Mouse (Mus musculus) adrenal gland, postnatal 14 days (tissue): ENCODE measurements at regions not wholly inside any gene's neighbourhood (a gene's known extent, or its start where the extent isn't known, plus 50 kb on each side); places are given as distances from the start of the nearest gene placed in this dataset.

Experiments
- DNase-seq: peaks from one replicate; pipeline ENCODE4 v3.0.0; 2021; ENCODE audit warnings: mixed read lengths

GRCm38 (mm10) chr7:70756676-70757075, 390.1 kb upstream of the Nr2f2 start:
- no peak for DNase-seq

DNA sequence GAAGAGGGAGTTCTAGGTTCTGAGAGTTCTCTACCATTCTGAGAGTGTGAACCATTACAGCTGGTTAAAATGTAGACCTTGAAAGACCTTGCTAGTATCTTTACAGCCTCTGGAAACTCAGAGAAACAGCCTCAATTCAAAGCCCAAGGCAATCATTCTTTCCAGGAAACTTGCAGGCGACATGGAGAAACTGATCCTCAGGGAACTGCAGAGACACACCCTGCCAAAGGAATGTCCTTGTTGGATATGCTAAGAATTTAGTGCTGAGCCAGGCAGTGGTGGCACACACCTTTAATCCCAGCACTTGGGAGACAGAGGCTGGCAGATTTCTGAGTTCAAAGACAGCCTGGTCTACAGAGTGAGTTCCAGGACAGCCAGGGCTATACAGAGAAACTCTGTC, 388.3 kb upstream of the Nr2f2 start:
- DNase-seq, result no peak

DNA sequence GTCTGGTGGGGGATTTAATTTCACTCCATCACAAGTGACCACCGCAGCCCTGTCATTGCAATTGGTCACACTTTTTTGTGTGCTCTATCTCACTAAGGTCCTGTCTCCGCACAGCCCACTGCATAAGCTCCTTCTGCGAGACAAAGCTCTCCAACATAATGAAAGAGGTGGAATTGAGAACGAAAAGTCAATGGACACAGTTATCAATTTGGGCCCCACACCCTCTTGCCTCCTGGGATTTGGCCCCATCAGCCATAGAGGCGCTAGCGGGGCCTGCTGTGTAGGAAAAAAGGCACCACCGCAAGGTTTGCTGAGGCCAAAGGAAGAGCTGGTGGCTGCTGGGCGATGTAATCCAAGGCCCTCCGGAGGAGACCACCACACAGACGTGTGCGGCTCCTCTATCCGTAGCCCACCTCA, 386.3 kb upstream of the Nr2f2 start:
- DNase-seq, result no peak

GRCm38 (mm10) chr7:70748884-70749283, 382.3 kb upstream of the Nr2f2 start:
- DNase-seq, result no peak

- no peak for DNase-seq
Measured at GRCm38 (mm10) chr7:70748345-70748744, 381.8 kb upstream of the Nr2f2 start.

- DNase-seq, result no peak
Measured at GRCm38 (mm10) chr7:70744296-70744695, 377.8 kb upstream of the Nr2f2 start.

- no peak for DNase-seq
Measured at GRCm38 (mm10) chr7:70735591-70735990, 369.1 kb upstream of the Nr2f2 start.

GRCm38 (mm10) chr7:70733501-70733900, 367.0 kb upstream of the Nr2f2 start:
- no peak for DNase-seq

GRCm38 (mm10) chr7:70729896-70730295, 363.4 kb upstream of the Nr2f2 start:
- DNase-seq, result no peak

- DNase-seq, result peak; percentile 57
Measured at GRCm38 (mm10) chr7:70718149-70718765, 351.7 kb upstream of the Nr2f2 start.

GRCm38 (mm10) chr7:70717608-70718007, 351.1 kb upstream of the Nr2f2 start:
- DNase-seq, result no peak

DNA sequence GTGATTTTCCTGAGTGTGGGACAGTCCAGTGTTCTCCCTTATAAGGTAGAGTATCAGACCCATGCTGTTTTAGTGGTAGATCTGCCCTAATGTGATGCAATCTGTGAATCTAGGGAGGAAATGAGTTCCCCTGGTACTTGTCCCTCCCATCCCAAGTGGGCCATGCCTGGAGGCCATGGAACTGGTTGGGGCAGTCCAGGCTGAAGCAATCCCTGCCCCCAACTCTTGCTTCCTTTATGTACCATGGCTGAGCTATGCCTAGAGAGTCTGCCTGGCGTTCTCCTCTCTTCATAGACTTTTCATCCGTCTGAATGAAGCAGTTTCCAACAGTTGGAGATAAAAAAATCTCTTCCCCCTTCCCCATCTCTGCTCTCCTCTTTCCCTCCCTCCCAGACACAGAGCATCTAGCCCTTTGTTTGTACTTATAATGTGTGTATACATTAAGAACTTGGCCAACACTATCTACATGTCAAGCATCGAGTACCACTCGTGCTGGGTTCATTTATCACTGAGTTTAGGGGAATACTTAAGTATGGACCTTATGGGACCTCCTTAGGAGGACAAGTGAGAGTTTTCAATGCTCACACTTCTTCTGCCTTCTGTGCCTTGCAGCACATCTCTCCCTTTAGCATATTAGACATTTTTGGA, 350.4 kb upstream of the Nr2f2 start:
- DNase-seq, result no peak

DNA sequence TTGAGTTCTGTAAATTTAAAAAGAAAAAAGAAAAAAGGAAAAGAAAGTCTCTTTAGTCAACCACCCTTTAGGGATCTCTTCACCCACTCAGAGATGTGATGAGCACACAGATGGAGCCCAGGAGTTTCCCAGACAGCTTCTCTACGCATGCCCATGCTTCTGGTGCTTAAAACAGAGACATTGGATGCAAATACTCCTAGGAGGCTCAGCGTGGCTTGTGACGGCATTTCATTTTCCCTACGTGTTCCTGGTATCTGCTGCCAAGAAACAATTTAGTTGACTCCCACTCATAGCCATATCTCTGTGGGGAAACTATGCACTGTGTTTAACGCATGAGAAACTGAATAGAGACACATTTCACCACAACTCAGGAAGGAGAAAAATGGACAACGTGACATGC, 345.6 kb upstream of the Nr2f2 start:
- DNase-seq, result no peak

- DNase-seq, result no peak
Measured at GRCm38 (mm10) chr7:70706281-70706680, 339.7 kb upstream of the Nr2f2 start.

GRCm38 (mm10) chr7:70703784-70704183, 337.2 kb upstream of the Nr2f2 start:
- no peak for DNase-seq

DNA sequence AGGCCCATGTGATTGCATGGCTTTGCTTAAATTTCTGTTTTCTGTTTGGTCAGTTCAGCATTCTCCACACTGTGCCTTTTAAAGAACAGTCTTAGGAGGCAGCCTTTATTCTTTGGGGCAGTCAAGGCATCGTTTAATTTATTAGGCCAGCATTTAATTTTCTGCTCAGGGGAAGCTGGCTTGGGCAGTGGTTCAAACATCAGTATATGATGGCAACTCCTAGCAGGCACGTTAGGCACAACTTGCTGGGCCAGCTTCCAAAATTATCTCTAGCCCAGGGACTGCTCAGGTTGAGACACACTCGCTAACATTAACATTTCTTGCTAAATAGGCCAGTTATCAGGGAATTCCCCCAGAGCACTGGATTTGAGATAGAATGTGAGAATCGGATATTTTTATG, 333.9 kb upstream of the Nr2f2 start:
- DNase-seq, result no peak

DNA sequence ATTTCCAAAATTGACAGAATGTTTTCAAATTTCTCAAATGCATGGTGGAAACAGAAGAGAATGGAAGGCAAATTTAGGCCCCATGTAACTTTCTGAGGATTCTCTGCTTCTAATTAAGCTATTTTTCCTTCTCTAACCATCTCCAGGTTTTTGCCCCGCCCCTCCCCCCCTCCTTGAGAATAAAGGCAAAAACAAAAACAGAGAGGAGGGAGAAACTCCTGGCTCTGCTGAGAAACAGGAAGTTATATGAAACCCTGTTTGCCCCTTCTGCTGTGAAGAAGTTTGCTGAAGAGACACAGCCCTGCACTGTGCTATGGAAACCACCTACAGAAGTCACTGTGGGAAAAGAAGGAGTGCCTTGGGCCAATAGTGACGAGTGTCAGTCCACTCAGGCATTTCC, 332.9 kb upstream of the Nr2f2 start:
- no peak for DNase-seq

GRCm38 (mm10) chr7:70698986-70699385, 332.5 kb upstream of the Nr2f2 start:
- no peak for DNase-seq

- no peak for DNase-seq
Measured at GRCm38 (mm10) chr7:70692160-70692559, 325.6 kb upstream of the Nr2f2 start.

GRCm38 (mm10) chr7:70690845-70691244, 324.3 kb upstream of the Nr2f2 start:
- no peak for DNase-seq

DNA sequence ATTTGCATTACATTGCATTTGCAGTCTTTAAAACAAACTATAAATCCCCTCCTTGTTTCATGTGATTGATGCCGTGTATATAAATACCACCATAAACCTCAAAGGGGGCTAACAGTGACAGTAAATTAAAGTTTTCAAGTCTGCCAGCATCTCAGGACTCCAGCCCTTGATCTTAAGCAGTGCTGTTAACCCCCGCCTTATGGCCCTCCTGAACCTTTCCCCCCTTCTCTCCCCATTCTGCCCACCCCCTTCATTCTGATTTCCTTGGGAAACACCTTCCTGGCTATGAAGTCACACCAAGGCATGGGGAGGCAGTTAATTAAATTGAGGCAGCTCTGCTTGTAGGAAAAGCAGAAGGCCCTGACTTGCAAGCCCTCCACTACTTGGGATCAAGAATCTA, 302.5 kb upstream of the Nr2f2 start:
- DNase-seq, result no peak

GRCm38 (mm10) chr7:70660162-70660561, 293.6 kb upstream of the Nr2f2 start:
- no peak for DNase-seq

DNA sequence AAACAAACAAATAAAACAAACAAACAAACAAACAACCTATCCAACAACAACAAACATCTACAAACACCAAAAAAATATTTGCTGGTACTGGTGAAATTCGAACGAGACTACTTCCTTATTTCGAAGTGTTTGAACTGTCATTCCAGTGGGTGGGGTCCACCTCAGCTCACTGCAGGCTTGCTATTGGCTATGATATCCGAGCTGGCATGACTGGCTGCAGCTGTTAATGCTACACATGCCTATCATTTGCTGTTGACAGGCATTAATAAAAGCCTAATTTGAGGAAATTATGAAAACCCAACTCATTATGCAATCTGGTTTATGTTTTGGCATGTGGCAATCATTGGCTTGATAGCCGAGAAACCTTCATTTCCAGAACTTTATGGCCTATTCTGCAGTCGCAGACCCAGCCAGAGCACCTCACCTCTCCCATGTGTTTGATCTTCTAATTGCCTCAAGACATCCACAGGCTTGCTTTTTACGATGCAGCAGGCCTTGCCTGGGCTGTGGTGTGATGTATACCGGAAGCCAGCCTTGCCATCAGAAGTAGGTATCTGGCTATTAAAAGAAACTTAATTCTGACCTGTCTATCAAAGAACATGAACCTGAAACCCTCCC, 283.3 kb upstream of the Nr2f2 start:
- no peak for DNase-seq

GRCm38 (mm10) chr7:70646801-70647200, 280.3 kb upstream of the Nr2f2 start:
- no peak for DNase-seq
